Mouse (Mus musculus): ENCODE measurements around the gene Igfn1. TPM values are rescaled to one million over a fixed set of nuclear protein-coding genes. Genes with fewer than 3 reads are reported as not detected.

Igfn1 gene
- polyA plus RNA-seq, 1 experiment from 2014 or later: 0.08 TPM

GRCm38 (mm10) chr1:135933704-135934293, 72.3 kb downstream of the Igfn1 start:
- H3K4me1 ChIP-seq (ENCODE audit: control insufficient read depth, insufficient read depth, low read length): no peaks in the 10 kb centered on the region
- H3K27ac ChIP-seq (ENCODE audit: low read depth, low read length): no peak overlapping the region
- no peak for ATAC-seq (ENCODE audit: low read depth)
- H3K4me2 ChIP-seq (ENCODE audit: low read depth, low read length): no peak overlapping the region
- no peaks in the 10 kb centered on the region for H3K27me3 ChIP-seq (ENCODE audit: control insufficient read depth, insufficient read depth, low read length)
- H3K4me3 ChIP-seq (ENCODE audit: low read depth, low read length): no peak overlapping the region
- H3K9ac ChIP-seq (replicated peaks; ENCODE audit: low read depth, low read length): no peak overlapping the region
- no peaks in the 10 kb centered on the region for H3K9me3 ChIP-seq (ENCODE audit: control insufficient read depth, low read length)
- WGBS: 76% methylated on average over 18 of the region's 18 CpGs
- H3K36me3 ChIP-seq (ENCODE audit: control insufficient read depth, insufficient read depth, low read length): no peaks in the 10 kb centered on the region

GRCm38 (mm10) chr1:135929876-135930275, 76.3 kb downstream of the Igfn1 start:
- WGBS: 45% methylated on average over 3 of the region's 3 CpGs
- no peak for ATAC-seq (ENCODE audit: low read depth)

GRCm38 (mm10) chr1:135925848-135926247, 80.3 kb downstream of the Igfn1 start:
- Histone ChIP-seq H3K27me3 (ENCODE audit: control insufficient read depth, insufficient read depth, low read length) (no peaks in the 10 kb centered on the region), H3K4me2 (ENCODE audit: low read depth, low read length) (no peak overlapping the region), H3K27ac (ENCODE audit: low read depth, low read length) (no peak overlapping the region), H3K9ac (replicated peaks; ENCODE audit: low read depth, low read length) (no peak overlapping the region), H3K4me1 (ENCODE audit: control insufficient read depth, insufficient read depth, low read length) (no peaks in the 10 kb centered on the region), H3K4me3 (ENCODE audit: low read depth, low read length) (no peak overlapping the region), H3K36me3 (ENCODE audit: control insufficient read depth, insufficient read depth, low read length) (no peaks in the 10 kb centered on the region), H3K9me3 (ENCODE audit: control insufficient read depth, low read length) (no peaks in the 10 kb centered on the region)
- no peak for ATAC-seq (ENCODE audit: low read depth)
- WGBS: 84% methylated on average over 5 of the region's 5 CpGs

More at GRCm38 (mm10) chr1:135929876-135930275, 76.3 kb downstream of the Igfn1 start:
- Histone ChIP-seq H3K27me3 (ENCODE audit: control insufficient read depth, insufficient read depth, low read length) (no peaks in the 10 kb centered on the region), H3K9ac (replicated peaks; ENCODE audit: low read depth, low read length) (no peak overlapping the region), H3K9me3 (ENCODE audit: control insufficient read depth, low read length) (no peaks in the 10 kb centered on the region), H3K4me2 (ENCODE audit: low read depth, low read length) (no peak overlapping the region), H3K27ac (ENCODE audit: low read depth, low read length) (no peak overlapping the region), H3K4me1 (ENCODE audit: control insufficient read depth, insufficient read depth, low read length) (no peaks in the 10 kb centered on the region), H3K4me3 (ENCODE audit: low read depth, low read length) (no peak overlapping the region), H3K36me3 (ENCODE audit: control insufficient read depth, insufficient read depth, low read length) (no peaks in the 10 kb centered on the region)

GRCm38 (mm10) chr1:135924377-135924994, 81.7 kb downstream of the Igfn1 start:
- Histone ChIP-seq H3K9me3 (ENCODE audit: control insufficient read depth, low read length) (no peaks in the 10 kb centered on the region), H3K27ac (ENCODE audit: low read depth, low read length) (no peak overlapping the region), H3K4me3 (ENCODE audit: low read depth, low read length) (no peak overlapping the region), H3K27me3 (ENCODE audit: control insufficient read depth, insufficient read depth, low read length) (peaks cover 8% of the 10 kb centered on the region), H3K36me3 (ENCODE audit: control insufficient read depth, insufficient read depth, low read length) (no peaks in the 10 kb centered on the region), H3K4me2 (ENCODE audit: low read depth, low read length) (no peak overlapping the region), H3K9ac (replicated peaks; ENCODE audit: low read depth, low read length) (no peak overlapping the region), H3K4me1 (ENCODE audit: control insufficient read depth, insufficient read depth, low read length) (no peaks in the 10 kb centered on the region)
- no peak for ATAC-seq (ENCODE audit: low read depth)
- WGBS: 83% methylated on average over 5 of the region's 5 CpGs

GRCm38 (mm10) chr1:135923229-135923628, 82.9 kb downstream of the Igfn1 start:
- no peak for ATAC-seq (ENCODE audit: low read depth)
- Histone ChIP-seq H3K4me1 (ENCODE audit: control insufficient read depth, insufficient read depth, low read length) (0 out of 2 replicates have a peak, but pooled peaks cover 5% of the 10 kb centered on the region), H3K4me2 (ENCODE audit: low read depth, low read length) (no peak overlapping the region), H3K4me3 (ENCODE audit: low read depth, low read length) (no peak overlapping the region), H3K36me3 (ENCODE audit: control insufficient read depth, insufficient read depth, low read length) (no peaks in the 10 kb centered on the region), H3K27ac (ENCODE audit: low read depth, low read length) (no peak overlapping the region), H3K9me3 (ENCODE audit: control insufficient read depth, low read length) (no peaks in the 10 kb centered on the region), H3K27me3 (ENCODE audit: control insufficient read depth, insufficient read depth, low read length) (peaks cover 21% of the 10 kb centered on the region), H3K9ac (replicated peaks; ENCODE audit: low read depth, low read length) (no peak overlapping the region)
- WGBS: 83% methylated on average over 7 of the region's 7 CpGs

- 0 out of 2 replicates have a peak within 1 kb of the TSS, but pooled peaks have one; percentile 25 for H3K9ac ChIP-seq (replicated peaks; ENCODE audit: low read depth, low read length)
- H3K4me2 ChIP-seq (ENCODE audit: low read depth, low read length): peak within 1 kb of the TSS; percentile 31
- no peak for ATAC-seq (ENCODE audit: low read depth)
- no peaks in the 10 kb centered on the region for H3K9me3 ChIP-seq (ENCODE audit: control insufficient read depth, low read length)
- H3K4me1 ChIP-seq (ENCODE audit: control insufficient read depth, insufficient read depth, low read length): 0 out of 2 replicates have a peak, but pooled peaks cover 5% of the 10 kb centered on the region
- H3K4me3 ChIP-seq (ENCODE audit: low read depth, low read length): peak within 1 kb of the TSS; percentile 19
- H3K27ac ChIP-seq (ENCODE audit: low read depth, low read length): no peak within 1 kb of the TSS
- H3K36me3 ChIP-seq (ENCODE audit: control insufficient read depth, insufficient read depth, low read length): no peaks in the 10 kb centered on the region
- peaks cover 39% of the 10 kb centered on the region for H3K27me3 ChIP-seq (ENCODE audit: control insufficient read depth, insufficient read depth, low read length)
- under 1% methylated on average over 66 of the region's 67 CpGs for WGBS
Observed at GRCm38 (mm10) chr1:135918644-135919407, 87.3 kb downstream of the Igfn1 start, which contains the start of gene Pkp1. Gene Pkp1 (minus strand): TSS chr1:135919207.

GRCm38 (mm10) chr1:135917206-135917605, 88.9 kb downstream of the Igfn1 start:
- Histone ChIP-seq H3K27ac (ENCODE audit: low read depth, low read length) (no peak overlapping the region), H3K4me3 (ENCODE audit: low read depth, low read length) (no peak overlapping the region), H3K4me1 (ENCODE audit: control insufficient read depth, insufficient read depth, low read length) (0 out of 2 replicates have a peak, but pooled peaks cover 5% of the 10 kb centered on the region), H3K4me2 (ENCODE audit: low read depth, low read length) (no peak overlapping the region), H3K36me3 (ENCODE audit: control insufficient read depth, insufficient read depth, low read length) (no peaks in the 10 kb centered on the region), H3K9me3 (ENCODE audit: control insufficient read depth, low read length) (no peaks in the 10 kb centered on the region), H3K9ac (replicated peaks; ENCODE audit: low read depth, low read length) (no peak overlapping the region), H3K27me3 (ENCODE audit: control insufficient read depth, insufficient read depth, low read length) (peaks cover 39% of the 10 kb centered on the region)
- no peak for ATAC-seq (ENCODE audit: low read depth)
- WGBS: 3% methylated on average over 5 of the region's 5 CpGs

- Histone ChIP-seq H3K27me3 (ENCODE audit: control insufficient read depth, insufficient read depth, low read length) (peaks cover 39% of the 10 kb centered on the region), H3K36me3 (ENCODE audit: control insufficient read depth, insufficient read depth, low read length) (no peaks in the 10 kb centered on the region), H3K27ac (ENCODE audit: low read depth, low read length) (no peak overlapping the region), H3K4me1 (ENCODE audit: control insufficient read depth, insufficient read depth, low read length) (0 out of 2 replicates have a peak, but pooled peaks cover 5% of the 10 kb centered on the region), H3K4me2 (ENCODE audit: low read depth, low read length) (no peak overlapping the region), H3K9ac (replicated peaks; ENCODE audit: low read depth, low read length) (no peak overlapping the region), H3K9me3 (ENCODE audit: control insufficient read depth, low read length) (no peaks in the 10 kb centered on the region), H3K4me3 (ENCODE audit: low read depth, low read length) (no peak overlapping the region)
- WGBS: 48% methylated on average over 5 of the region's 5 CpGs
- no peak for ATAC-seq (ENCODE audit: low read depth)
Observed at GRCm38 (mm10) chr1:135916486-135917058, 89.6 kb downstream of the Igfn1 start.

Measured in neural tube, embryonic 14.5 days (tissue).